Mouse (Mus musculus): ENCODE data around the gene Rpl37.

The Rpl37 gene

DNA sequence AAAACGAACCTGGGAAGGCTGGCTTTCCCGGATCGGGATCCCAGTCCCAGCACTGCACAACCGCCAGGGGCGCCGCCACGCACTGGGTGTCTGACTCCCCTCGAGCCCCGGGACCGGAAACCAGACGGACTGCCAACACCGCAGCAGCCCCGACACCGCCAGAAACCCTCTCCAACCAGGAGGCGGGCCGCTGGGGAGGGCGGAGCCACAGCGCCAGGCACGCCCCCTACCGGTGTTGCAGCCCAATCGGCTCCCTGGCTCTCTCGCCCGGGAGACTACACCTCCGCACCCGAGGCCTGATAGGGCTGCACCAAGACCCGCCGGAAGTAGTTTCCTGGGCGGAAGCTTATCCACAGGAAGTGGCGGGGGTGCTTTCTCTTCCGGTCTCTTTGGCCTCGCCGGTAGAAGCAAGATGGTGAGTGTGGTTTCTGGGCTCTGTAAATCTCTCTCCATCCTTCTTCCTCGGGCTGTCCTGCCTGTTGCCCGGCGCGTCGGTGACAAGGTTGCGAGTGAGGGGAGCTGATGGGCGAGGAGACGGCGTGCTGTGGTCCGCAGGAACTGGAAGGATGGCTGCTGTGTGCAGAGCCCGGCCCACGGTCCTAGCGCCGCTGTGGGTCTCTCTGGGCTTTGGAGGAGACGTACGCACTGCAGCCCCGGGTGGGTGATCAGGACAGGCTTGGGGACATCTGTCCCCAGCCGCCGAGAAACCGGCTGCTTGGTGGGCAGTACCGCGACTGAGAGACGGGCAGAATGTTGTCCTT, at the start of gene Rpl37:
TSS of gene Rpl37 (plus strand) at position 376 of the 761 bp plus-strand sequence.
- peak; percentile 99 for DNase-seq (ENCODE audit: low read depth, low spot score)

DNA sequence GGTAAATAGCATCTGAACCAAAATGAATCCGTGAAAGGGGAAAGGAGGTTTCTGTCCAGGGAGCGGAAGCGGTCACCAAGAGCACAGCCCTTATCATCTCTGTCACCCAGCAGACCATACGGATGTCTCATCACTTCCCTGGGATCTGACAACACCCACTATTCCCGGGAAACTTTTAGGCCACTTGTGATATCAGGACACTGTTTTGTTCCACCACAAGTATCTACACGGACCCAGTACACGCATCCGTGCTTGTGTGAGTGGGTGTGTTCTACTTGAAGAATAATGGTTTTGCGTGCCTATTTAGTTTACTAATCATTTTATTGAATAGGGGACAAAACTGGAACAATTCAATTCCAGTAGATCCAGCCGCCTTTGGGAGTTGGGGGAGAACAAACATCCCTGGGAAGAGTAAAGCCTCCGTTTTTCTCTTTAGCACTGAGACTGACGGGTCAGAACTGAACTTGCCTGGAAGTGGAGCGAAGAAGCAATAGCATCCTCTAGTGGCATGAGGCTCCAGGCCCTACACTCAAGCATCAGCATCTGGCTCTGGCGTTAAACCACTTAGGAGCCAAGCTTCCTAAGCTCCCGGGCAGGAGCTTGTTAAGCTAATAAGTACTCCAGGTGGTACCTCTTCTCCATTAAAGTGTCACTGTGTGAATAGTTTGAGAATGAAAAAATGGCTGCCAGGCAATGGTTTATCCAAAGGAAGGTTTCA, 47.5 kb upstream of the Rpl37 start:
- DNase-seq (ENCODE audit: low read depth, low spot score): peak; percentile 14

DNA sequence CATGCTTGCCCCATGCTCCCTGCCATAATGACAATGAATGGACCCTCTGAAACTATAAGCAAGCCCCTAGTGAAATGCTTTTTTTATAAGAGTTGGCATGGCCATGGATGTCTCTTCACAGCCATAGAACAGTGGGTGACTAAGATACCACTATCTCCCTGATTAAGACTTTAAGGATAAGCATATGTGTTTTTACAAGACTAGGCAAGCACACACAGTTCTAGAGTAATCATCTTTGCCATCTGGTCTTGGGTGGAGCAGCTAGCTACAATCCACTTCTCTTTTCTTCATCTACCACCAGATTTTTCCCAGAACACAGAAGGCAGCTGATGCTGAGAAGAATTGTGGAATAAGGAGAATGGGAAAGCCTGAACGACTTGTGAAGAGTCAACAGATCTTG, 35.2 kb upstream of the Rpl37 start:
- DNase-seq (ENCODE audit: low read depth, low spot score): no peak

DNA sequence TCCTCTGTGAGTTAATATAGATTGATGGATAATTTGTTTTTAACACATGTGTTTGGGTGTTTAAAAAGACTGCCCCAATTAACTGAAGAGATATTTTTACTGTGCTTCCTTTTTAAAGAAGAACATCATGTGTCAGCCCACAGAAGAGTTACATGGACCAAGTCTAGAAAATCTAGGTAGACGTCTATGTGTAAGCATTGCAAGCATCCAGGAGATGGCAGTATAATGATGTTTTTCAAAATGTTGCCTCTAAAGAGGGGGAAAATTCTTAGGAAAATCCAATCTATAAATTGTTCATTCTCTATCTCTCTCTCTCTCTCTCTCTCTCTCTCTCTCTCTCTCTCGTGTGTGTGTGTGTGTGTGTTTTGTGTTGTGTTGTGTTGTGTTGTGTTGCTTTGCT, 30.3 kb upstream of the Rpl37 start:
- peak; percentile 58 for DNase-seq (ENCODE audit: low read depth, low spot score)

DNA sequence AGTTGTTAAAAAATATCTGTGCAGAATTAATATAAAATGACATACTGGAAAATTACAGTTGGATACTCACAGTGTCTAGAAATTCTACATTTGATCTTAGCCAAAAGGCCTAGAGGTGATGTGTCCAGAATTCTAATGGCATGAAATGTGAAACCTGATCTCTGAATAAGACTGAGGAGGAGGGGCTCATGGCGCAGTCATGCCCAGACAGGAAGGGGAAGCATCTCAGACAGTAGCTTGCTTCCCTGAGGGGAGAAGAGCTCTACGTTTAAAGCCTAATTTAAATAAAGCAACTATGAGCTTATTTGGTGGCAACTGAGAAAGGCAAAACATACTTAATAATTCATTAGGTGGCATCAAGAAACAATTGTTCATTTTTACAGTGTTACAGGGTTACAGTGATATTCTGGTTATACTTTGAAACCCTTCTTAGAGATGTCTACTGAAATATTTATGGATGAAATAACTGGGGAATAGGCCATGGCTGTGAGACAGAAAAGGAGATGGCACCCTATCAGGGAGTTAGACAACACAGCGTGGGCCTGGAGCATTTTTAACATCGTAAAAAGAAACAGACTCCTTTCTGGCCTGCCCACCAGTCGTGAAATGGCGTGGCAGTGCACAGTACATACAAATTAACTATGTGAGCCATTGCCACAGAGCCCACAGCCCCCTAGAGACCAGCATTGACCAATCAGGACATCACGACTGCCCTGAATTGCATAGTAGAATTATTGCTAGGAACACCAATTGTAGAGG, 27.4 kb upstream of the Rpl37 start:
- peak; percentile 43 for DNase-seq (ENCODE audit: low read depth, low spot score)

DNA sequence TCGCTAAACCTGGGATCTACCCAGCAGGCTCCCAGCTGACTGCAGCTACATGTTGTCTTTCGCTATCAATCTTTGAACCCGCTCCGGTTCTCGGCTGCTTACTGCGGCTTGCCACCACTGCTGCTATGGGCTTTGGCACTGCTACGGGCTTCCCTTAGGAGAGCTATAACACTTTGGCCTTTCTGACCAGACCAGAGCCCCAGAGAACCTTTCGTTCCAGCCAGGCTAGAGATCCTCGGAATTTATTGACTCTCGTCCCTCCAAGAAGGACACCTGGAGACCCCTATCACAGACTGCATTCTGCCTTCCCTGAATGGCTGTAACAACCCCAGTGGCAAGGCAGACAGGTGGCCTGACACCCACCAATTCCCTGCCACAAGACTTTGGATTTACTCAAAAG, 26.3 kb upstream of the Rpl37 start:
- DNase-seq (ENCODE audit: low read depth, low spot score): no peak

DNA sequence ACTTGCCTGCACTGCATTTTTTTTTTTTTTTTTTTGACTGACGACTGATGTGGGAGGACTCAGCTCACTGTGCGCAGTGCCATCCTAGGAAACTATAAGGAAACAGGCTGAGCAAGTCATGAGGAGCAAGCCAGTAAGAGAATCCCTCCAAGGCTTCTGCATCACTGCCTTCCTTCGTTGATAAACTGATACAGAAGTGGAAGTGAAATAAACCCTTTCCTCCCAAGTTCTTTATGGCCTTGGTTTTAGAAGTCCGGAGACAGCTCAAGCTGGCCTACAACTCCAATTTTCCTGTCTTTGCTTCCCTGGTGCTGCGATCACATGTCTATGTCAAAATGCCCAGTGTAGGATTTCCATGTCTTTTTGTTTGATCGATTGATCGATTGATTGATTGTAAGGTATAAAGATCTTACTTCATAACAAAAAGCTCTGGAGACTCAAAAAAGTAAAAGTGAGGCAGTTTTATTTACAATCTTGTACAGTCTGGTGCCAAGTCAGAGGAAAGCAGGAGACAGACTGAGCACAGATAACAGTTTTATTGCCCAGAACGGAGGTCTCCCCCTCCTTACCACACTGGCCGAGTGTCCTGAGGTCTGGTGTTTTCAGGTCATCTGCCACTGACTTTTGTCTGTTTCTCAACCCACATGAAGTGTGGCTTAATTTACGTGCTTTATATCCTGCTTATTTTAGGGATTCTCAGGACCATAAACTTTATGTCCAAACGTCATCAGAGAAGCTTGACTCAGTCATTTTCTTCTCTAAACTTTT, 20.7 kb upstream of the Rpl37 start:
- DNase-seq (ENCODE audit: low read depth, low spot score): no peak

DNA sequence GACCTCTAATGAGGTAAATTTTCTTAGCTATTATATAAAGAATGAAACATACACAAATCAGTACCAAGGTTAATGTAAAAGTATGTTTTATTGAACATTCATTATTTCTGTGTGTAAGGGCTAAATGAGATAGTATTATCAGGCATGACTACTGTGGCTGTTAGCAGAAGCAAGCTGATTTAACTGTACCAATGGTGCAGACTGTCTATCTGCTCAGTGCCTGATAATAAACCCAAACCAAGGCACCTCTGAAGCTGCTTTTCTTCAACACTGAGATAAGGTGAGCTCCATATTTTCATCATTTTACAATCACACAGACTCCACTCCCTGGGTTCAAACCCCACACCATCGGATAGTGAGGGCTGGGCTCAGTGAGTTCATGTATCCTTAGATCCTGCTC, 19.1 kb upstream of the Rpl37 start:
- DNase-seq (ENCODE audit: low read depth, low spot score): no peak

DNA sequence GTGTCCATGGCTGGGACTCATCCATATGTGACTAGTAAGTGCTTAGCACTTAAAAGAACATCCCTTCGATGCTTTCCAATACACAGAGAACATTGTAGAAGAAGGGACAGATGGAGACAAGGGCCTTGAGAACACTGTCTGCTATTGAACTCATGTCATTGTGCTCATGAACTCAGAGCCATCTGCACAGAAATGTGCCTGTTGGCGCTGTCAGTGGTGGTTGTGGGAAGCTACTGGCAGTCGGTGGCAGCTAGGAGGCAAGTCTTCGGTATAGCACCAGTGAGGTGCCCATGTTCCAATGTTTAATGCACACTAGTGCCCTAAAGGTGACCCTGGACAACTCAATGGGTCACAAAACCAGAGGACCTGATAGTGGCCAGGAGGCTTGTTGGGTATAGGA, 14.1 kb upstream of the Rpl37 start:
- no peak for DNase-seq (ENCODE audit: low read depth, low spot score)

DNA sequence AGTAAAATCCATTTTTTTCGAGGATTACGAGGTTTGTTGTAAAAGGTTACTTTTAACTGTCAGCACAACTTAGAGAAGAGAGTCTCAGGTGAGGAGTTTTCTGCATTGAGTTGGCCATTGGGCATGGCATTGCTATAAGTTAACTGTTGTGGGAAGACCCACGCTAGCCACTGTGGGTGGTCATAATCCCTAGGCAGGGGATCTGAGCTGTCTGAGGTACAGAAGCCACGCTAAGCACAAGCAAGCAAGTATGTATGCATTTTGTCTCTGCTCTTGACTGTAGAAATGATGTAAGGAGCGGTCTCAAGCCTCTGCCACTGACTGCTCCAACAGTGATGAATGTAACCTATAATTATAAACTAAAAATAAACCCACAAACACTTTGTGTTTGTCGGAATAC, 10.6 kb upstream of the Rpl37 start:
- DNase-seq (ENCODE audit: low read depth, low spot score): no peak

DNA sequence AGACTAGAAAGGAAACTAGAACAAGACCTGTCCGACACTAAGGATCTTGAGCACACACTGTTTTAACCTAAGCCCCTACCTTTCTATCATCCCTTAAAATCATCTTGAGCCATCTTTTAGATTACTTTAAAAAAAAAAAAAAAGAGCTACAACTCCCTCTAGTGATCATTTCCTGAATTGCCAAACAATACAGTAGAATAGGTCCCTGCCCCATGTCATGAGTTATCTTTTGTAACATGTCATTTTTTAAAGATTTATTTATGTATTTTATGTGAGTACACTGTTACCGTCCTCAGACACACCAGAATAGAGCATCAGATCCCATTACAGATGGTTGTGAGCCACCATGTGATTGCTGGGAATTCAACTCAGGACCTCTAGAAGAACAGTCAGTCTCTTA, 10.2 kb upstream of the Rpl37 start:
- peak; percentile 72 for DNase-seq (ENCODE audit: low read depth, low spot score)

DNA sequence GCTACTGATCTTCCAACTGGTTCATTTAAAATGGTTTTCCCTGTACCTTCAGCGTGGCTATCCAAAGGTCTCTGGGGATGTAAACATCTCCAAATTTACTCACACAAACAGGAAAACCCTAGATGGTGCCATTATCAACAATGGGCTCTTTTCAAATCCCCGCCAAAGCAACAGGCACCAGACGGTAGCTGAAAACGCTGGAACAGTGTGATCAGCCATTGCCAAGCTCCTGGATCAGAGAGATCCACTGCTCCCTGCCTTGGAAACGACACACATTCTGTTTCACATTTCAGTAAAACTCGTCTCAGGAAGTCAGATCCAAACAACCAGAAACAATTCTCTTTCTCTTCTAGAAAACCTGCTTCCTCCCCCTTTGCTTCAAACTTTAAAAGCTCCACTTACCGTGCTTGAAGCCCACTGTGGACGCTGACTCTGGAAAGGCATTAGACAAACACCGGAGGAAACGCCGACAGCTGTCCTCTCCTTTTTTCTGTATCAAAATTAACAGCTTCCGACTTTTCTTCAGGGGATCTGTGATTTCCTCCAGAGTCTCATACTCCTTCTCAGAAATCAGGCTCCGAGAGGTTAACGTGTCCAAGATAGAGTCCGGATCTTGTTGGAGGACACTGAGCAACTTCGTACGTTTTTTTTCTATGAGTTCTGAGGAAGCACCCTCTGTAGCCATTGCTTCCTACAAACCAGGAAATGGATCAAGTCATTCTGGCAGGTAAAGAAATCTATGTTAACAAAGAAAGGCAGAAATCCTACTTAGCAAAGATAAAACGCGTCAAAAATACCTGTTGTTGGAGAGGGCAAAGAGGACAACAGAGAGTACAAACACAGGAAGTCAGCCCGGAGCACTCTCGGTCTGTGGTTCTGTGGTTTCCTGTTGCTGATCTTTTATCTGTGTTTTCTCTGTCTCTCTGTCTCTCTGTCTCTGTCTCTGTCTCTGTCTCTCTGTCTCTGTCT, 8.5 kb upstream of the Rpl37 start, which contains the start of gene Card6:
TSS of gene Card6 (minus strand) at position 854 of the 969 bp plus-strand sequence.
- DNase-seq (ENCODE audit: low read depth, low spot score): peak; percentile 87

DNA sequence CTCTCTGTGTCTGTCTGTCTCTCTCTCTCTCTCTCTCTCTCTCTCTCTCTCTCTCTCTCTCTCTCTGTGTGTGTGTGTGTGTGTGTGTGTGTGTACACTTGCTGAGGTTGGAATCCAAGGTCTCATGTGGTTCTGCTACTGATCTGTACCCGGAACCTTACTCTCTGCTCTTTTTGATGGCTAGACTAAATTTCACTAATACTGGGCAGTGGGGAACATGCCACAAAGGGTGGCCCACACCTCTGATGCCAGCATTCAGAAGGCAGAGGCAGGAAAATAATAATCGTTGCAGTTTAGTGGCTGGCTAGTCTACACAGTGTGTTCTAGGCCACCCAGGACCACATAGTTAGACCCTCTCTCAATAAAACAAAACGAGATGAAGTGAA, 7.8 kb upstream of the Rpl37 start:
- DNase-seq (ENCODE audit: low read depth, low spot score): no peak

DNA sequence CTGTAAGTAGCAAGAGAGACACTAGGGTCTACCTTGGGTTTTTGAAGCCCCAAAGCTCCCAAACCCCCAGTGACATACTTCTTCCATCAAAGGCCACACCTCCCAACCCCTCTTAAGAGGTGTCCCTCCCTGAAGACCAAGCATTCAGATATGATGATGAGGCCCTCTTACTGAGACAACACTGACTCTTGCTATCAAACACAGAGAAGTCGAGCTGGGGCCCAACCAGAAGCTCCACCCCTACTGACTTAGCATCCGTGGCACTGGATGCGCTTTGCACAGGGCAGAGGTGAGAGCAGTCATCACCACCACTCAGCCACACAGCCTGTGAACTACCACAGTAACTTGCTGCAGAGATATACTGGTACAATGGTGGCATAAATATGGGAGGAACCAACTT, 3.8 kb upstream of the Rpl37 start:
- DNase-seq (ENCODE audit: low read depth, low spot score): peak; percentile 30

DNA sequence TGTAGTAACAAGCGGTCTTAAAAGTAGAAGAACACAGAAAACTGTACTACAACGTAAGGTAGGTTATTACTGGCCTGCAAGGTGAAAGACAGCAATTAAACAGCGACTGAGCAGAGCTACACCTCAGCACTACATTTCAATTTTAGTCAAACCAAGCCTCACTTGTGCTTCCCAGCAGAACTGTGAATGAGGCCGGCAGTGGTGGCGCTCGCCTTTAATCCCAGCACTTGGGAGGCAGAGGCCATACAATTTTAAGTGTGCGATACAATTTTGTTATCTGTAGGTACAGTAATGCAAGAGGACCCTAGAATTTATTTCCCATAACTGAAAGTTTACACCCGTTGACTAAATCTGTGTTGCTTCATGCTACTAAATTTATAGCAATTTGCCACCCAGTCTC, 1.3 kb upstream of the Rpl37 start:
- no peak for DNase-seq (ENCODE audit: low read depth, low spot score)

DNA sequence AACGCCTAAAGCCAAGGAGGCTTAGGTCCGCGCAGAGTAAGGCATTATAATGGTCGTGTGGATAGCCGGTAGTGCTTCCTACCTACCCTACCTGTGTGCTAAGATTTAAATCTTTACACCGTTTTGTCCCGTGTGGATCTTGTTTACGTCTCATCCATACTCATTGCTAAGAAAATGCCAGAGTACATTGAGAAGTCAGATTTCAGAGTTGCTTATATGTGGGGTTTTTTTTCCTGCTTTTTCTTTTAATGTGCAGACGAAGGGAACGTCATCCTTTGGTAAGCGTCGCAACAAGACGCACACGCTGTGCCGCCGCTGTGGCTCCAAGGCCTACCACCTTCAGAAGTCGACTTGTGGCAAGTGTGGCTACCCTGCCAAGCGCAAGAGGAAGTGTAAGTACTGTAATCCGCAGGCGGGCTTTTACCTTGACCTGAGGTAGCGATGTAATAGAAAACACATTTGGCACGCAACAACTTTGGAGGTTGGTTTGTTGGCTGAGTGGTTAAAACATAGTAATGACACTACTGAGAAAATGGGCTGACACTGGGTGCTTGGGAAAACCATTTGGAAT, 671 bp downstream of the Rpl37 start:
- peak; percentile 44 for DNase-seq (ENCODE audit: low read depth, low spot score)

DNA sequence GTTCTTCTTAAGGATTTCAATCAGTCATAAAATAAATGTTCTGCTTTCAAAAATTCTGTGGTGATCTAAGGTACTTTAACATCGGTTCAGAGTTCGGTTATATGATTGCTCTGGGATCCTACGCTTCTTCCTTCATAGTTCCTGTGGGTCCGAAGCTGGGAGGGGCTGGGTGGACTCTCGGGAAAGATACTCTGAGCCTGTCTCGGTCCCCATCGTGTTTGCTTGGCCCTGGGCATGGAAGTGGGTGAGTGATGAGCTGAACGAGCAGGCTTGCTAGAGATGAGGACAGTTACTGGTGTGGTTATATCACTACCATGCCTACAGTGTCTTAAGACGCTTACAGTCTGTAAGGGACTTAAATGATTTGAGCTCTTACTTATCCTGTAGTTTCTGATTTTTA, 2.2 kb downstream of the Rpl37 start:
- no peak for DNase-seq (ENCODE audit: low read depth, low spot score)

DNA sequence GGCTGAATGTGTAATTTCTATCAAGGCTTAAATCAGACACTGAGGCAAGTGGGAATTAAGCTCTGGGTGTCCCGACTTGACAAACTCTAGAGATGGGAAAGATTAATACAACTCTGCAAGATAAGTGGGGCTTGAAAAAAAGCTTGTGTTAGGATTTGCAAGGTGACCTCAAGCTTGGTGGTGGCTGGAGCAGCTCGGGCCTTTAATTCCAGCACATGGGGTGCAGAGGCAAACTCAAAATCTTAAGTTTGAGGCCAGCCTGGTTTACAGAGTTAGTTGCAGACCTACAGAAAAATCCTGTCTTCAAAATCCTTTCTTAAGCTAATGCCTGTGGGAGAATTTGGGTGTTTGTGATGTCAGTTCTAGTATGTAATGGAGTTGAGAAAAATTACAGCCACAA, 2.7 kb downstream of the Rpl37 start:
- DNase-seq (ENCODE audit: low read depth, low spot score): no peak

DNA sequence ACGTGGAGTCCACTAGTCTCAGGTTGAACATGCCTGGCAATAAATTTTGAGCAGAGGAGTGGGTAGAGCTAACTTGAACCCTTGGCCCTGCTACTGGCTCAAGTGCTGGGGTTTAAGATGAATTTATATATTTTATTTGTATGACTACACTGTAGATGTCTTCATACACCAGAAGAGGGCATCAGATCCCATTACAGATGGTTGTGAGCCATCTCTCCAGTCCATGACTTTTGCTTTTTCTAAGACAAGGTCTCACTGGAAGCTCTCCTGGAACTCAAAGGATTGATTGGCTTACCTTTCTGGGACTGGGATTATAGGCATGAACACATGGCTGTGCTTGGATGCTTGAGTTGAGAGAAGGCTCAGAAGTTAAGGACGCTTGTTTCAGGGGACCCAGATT, 3.3 kb downstream of the Rpl37 start:
- DNase-seq (ENCODE audit: low read depth, low spot score): no peak
